Mouse (Mus musculus) left cerebral cortex, adult 18-20 months (tissue): ENCODE results near the gene Crebrf. TPM values are rescaled to one million over a fixed set of nuclear protein-coding genes. Genes with fewer than 3 reads are reported as not detected.
A peak's percentile ranks its signal among the peaks of the same experiment; 100 is the strongest.

Experiments used
- DNase-seq, 2 experiments: peaks; one replicate each; pipeline ENCODE4 v3.0.0; 2021 to 2022; ENCODE audit warnings: low spot score in 2 of 2, mixed read lengths in 1 of 2
- total RNA-seq, 2 experiments: library from RNA; stranded (reverse); gene quantifications; 2 replicates each; pipeline ENCODE4 v1.2.3; 2021

The Crebrf gene
- total RNA-seq, 2 experiments from 2014 or later = 183 to 191 TPM

DNA sequence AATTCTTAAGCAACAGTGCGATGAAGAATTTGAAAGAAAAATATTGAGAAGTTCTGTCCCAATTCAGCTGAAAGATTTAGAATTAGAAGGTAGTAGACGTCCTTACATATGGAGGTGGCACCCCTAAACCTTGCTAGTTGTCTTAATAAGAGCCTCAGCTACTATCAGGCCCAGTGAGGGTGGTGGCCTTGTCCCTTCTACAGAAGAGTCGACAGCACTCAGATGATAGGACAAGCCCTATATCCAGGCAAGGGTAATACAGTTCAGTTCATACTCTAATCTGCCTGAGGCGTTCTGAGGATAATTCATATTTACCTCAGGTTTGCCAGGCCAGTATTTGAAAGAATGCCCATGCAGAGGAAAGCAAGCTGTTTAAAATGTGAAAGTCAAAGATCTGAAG, 62.6 kb downstream of the Crebrf start:
- DNase-seq = no peak

DNA sequence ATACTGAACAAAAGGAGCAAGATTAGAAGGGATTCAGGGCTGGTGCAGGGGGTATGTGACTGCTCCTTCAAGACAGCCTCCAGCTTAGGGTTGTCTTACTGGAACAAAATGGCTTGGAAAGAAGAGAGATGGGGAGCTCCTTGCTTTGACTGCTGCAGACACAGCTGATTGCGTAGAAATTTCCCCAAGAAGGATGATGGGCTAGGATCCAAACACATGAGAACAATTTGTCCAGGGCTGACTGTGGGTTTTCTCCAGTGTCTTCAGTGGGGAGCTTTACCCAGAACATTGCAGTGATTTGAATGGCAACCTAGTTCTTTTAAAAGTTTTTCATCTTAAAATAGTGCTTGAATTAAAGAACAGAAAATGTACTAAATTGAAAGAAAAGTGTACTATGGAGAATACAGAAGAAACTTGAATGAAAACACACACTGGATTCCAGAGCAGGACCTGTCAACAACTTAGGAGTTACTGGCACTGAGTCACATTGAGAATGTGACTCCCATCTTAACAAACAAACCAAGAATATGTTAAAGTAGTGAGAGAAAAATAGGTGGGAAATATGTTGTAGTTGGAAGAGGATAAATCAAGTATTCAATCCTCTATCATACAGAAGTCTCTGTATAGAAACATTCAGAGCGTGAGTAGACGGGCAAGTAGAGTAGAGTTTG, 63.1 kb downstream of the Crebrf start:
- no peak for DNase-seq

DNA sequence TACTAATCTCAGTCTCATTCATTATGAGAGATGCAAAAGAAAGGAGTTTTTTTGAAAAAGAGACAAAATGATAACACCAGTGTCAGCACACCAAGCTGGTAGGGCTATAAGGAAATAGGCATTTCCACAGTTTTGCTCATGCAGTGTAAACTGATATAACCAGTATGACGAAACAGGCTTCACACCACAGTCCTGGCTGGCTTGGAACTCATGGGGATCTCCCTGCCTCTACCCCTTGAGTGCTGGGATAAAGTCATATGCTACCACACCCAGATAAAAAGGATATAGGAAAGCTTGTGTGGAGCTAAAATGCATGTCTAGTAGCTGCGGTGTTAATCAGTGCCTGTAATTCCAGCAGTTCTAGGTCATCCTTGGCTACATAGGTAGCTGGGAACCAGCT, 64.0 kb downstream of the Crebrf start:
- no peak for DNase-seq

GRCm38 (mm10) chr17:26780750-26781571, 65.5 kb downstream of the Crebrf start, which contains the start of gene Bnip1:
Bnip1 (plus strand) TSS chr17:26781066.
- peak; percentile 81 to 86 for DNase-seq

DNA sequence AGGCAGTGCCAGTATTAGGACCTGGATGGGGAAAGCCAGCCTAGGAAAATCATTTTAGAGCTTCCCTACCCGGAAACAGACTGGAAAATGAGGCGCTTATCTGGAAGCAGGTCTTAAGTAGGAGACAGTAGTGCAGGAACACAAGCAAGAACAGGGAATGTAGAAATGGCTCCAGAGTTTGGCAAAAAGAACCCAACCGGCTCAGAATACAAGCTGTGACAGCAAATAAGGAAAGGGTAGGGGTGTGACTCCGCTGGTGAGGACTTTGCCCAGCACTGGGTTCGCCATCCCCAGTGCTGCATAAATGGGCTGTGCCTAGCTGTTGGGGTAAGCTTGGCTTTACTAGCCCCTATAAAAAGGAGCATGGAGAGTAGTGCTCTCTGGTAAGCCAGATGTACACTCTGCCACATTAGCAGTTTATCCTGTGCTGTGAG, 66.2 kb downstream of the Crebrf start:
- no peak for DNase-seq

DNA sequence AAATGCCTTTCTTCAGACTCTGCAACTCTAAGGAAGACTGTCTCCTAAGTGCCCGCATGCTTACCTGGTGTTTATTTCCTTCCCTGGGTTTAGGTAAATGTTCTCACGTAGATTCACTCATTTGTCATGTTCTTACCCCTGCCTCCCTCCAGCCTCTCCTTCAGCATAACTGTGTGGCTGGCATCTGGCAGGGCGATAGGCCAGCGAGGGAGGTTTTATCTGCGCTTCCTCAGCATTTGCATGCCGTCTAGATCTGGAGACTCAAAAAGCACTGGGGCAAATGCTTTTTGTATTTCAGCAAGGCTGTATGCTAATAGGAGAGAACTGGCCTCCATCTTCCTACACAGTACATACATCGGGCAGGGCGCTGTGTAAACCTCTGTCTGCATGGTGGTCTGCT, 69.1 kb downstream of the Crebrf start:
- no peak for DNase-seq

DNA sequence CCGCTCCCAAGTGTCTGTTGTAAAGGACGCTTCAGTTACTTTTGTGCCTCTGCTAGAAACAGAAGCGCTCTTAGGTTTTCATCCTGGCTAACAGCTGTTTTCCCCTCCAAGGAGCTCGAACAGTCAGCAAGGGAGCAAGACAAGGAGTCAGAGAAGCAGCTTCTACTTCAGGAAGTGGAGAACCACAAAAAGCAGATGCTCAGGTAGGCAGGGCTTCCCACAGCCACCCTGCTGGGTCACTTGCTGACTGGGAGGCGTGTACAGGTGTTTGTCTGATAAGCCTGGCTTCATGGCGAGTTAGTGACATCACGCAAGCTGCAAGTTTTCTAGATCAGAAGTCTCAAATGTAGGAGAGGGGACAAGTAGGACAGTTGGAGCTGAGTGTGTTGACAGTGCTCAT, 71.1 kb downstream of the Crebrf start:
- DNase-seq = no peak

- DNase-seq = no peak
Observed at GRCm38 (mm10) chr17:26788986-26789385, 73.5 kb downstream of the Crebrf start.

- DNase-seq = no peak
Observed at GRCm38 (mm10) chr17:26789460-26790268, 74.2 kb downstream of the Crebrf start.

DNA sequence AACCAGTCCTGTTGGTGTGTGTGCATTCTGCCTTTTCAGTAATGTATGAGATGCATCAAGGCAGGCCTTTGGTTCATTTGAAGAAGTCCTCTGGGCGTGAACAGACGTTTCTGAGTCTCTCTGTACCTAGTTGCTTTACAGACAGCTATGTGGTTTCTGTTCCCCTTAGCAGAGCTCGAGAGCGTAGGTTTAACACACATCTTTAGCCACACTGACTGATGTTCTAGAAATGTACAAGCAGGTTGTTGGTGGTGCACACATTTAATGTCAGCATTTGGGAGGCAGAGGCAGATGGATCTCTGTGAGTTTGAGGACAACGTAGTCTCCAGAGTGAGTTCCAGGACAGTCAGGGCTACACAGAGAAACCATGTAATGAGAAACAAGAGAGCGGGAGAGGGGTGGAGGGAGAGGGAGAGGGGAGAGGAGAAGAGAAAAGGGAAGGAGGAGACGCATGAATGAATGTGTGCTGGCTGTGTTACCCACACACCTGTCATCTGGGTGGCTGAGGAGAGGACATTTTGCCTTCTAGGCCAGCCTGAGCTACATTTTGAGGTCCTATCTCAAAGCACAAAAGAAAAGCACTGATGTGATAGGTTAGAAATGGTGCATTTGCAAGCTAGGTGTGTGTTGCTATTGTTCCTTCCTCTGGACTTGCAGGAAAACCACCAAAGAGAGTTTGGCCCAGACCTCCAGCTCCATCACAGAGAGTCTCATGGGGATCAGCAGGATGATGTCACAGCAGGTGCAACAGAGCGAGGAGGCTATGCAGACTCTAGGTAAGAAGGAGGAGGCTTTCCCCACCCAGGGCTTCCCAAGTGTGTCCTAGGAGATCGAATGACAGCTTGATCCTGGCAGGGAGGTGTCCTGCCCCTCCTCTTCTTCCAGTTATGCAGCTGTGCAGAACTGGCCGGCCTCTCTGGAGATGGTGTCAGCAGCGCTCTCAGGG, 75.1 kb downstream of the Crebrf start:
- no peak for DNase-seq

DNA sequence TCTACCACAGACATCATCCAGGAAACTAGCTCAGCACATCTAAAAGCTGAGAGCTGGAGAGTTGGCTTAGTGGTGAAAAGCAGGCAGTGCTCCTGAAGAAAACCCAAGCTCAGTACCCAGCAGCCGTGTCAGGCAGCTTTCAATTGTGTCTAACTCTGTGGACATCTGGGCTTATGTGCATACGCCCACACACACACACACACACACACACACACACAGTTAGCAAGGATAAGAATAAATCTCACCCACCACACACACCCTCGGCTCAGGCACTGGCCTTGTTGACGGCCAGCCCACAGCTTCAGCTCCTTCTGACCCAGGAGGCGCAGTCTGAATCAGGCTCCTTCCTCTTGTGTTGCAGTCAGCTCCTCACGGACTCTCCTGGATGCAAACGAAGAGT, 76.1 kb downstream of the Crebrf start:
- peak; percentile 50 to 60 for DNase-seq

DNA sequence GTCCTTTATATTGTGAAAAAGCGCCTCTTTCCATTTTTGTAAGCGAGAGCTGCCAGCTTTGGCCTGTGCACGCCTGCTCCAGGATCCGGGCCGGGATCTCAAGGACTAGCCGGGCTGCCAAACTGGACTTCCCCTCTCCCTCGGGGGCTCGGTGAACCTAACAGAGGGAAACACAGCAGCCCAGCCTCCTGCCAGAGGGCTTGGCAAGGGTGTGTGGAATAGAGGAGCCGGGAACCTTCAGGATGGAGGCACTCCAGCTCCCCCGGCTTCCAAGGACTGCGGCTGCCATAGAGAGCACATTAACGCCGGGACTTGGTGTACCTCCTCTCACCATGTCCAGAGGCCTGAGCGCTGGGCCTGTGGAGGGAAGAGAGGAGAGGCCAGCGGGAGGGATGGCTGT, 76.6 kb downstream of the Crebrf start:
- DNase-seq = no peak

DNA sequence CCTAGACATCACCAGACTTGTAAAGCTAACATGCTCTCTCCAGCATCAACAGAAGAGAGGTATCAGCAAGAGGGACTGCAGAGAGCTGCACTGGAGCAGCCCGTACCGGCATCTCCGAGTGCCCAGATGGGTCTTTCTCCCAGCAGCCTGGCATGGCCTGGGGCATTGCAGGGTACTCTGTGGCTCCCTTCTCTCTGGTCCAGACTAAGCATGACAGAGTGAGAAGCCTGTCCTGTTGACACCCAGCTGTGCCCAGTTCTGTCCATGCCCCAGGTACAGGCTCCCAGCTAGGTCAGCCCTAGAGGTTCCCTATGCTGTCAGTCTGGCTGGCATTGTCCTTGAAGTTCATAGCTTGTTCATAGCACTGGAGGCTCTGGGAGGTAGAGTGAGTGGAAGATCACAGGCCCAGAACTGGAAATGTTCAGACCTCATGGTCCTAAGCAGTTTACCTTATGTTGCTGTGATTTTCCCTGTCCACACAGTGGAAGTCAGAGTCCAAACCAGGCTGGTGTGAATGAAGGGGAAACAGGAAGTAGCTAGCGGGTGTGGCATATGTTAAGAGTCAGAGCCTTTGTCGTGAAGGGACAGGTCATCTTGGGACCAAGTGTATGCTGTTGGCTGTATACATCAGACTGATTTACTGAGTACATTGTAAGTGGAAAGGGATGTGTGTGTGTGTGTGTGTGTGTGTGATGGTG, 77.8 kb downstream of the Crebrf start:
- DNase-seq = no peak

GRCm38 (mm10) chr17:26794744-26795143, 79.3 kb downstream of the Crebrf start:
- DNase-seq = peak; percentile 49 to 54

DNA sequence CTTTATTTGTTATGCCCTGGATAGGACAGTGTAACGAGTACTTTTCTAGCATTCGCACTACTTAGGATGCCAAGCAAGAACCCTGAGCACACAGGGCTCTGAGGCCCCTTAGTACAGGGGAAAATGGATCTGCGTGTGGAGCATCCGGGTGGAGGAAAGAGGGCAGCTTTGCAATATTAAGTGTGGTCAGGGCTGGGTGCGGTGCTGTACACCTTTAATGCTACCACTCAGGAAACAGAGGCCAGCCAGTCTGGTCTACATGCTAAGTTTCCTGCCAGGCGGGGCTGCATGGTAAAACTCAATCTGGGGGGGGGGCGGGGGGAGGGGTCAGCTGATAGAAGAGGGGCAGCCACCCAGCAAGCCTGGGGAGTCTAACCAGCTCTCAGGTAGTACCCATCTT, 79.9 kb downstream of the Crebrf start:
- no peak for DNase-seq

GRCm38 (mm10) chr17:26797379-26798128, 82.1 kb downstream of the Crebrf start:
- no peak for DNase-seq

DNA sequence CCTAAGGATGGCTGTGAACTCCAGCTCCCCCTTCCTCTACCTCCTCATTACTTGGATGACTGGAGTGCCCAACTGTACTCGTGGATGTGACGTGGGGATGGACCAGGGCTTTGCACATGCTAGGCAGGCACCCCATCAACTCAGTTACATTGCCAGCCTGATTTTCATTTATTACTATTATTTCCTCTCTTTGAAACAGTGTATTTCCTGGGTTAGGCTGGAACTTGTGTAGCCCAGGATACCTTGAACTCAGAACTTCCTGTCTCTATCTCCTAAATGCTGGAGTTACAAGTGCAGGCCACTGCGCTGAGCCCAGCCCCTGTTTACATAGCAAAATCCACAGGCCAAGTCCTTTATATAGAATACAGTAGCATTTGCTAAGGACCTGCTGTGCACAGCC, 87.4 kb downstream of the Crebrf start:
- DNase-seq = no peak

GRCm38 (mm10) chr17:26812607-26813006, 97.2 kb downstream of the Crebrf start:
- DNase-seq = no peak

GRCm38 (mm10) chr17:26813497-26813896, 98.0 kb downstream of the Crebrf start:
- DNase-seq = no peak
